Mouse (Mus musculus) MEL (cell line): ENCODE measurements at regions not wholly inside any gene's neighbourhood (a gene's known extent, or its start where the extent isn't known, plus 50 kb on each side); places are given as distances from the start of the nearest gene placed in this dataset.

Experiments
- CHD2 ChIP-seq: IDR thresholded peaks from 2 replicates; pipeline ENCODE4 v1.6.1; 2011; ENCODE audit warnings: low read length, improper control_type of control experiment
- CTCF ChIP-seq, 3 experiments: IDR thresholded peaks in 2 of 3; conservative IDR thresholded peaks in 1 of 3; 2 replicates each; pipeline ENCODE4 v1.5.1; 2011 to 2012; ENCODE audit warnings: low read length in 3 of 3, low read depth in 2 of 3, mild to moderate bottlenecking in 2 of 3, improper control_type of control experiment in 1 of 3, inconsistent platforms in 1 of 3, mixed read lengths in 1 of 3, moderate library complexity in 1 of 3; ENCODE audit not compliant: control insufficient read depth in 1 of 3, insufficient read depth in 1 of 3, poor library complexity in 1 of 3, severe bottlenecking in 1 of 3
- E2F4 ChIP-seq: IDR thresholded peaks from 2 replicates; pipeline ENCODE4 v1.6.1; 2011; ENCODE audit warnings: low read depth, low read length, improper control_type of control experiment, borderline replicate concordance
- EP300 ChIP-seq, 2 experiments: IDR thresholded peaks; 2 replicates each; pipeline ENCODE4 v1.6.1; 2011; ENCODE audit warnings: improper control_type of control experiment in 2 of 2, low read length in 2 of 2, low read depth in 1 of 2, mild to moderate bottlenecking in 1 of 2
- MXI1 ChIP-seq: IDR thresholded peaks from 2 replicates; pipeline ENCODE4 v1.6.1; 2011; ENCODE audit warnings: mild to moderate bottlenecking, low read depth, low read length, improper control_type of control experiment
- NRF1 ChIP-seq: IDR thresholded peaks from 2 replicates; pipeline ENCODE4 v1.6.1; 2014; ENCODE audit warnings: low read depth, mild to moderate bottlenecking, inconsistent platforms, low read length, improper control_type of control experiment, moderate library complexity; ENCODE audit not compliant: poor library complexity, insufficient read depth, severe bottlenecking
- POLR2A ChIP-seq, 2 experiments: IDR thresholded peaks; 2 replicates each; pipeline ENCODE4 v1.6.1; 2011 to 2012; ENCODE audit warnings: low read length in 2 of 2, mild to moderate bottlenecking in 2 of 2, control low read depth in 1 of 2, improper control_type of control experiment in 1 of 2, low read depth in 1 of 2, moderate library complexity in 1 of 2; ENCODE audit not compliant: control insufficient read depth in 1 of 2, insufficient read depth in 1 of 2, poor library complexity in 1 of 2
- SMC3 ChIP-seq: IDR thresholded peaks from 2 replicates; pipeline ENCODE4 v1.6.1; 2011; ENCODE audit warnings: low read depth, low read length, improper control_type of control experiment
- TAL1 ChIP-seq: IDR thresholded peaks from 2 replicates; pipeline ENCODE4 v1.6.1; 2012; ENCODE audit warnings: mild to moderate bottlenecking, inconsistent platforms, low read length, moderate library complexity, mixed read lengths
- TCF12 ChIP-seq: IDR thresholded peaks from 2 replicates; pipeline ENCODE4 v1.6.1; 2014; ENCODE audit warnings: low read depth, mild to moderate bottlenecking, inconsistent platforms, low read length, improper control_type of control experiment, moderate library complexity
- UBTF ChIP-seq: IDR thresholded peaks from 2 replicates; pipeline ENCODE4 v1.6.1; 2012; ENCODE audit warnings: low read depth, mild to moderate bottlenecking, inconsistent platforms, low read length, improper control_type of control experiment, moderate library complexity, borderline replicate concordance; ENCODE audit not compliant: insufficient read depth

GRCm38 (mm10) chr14:102731746-102732145 is 250.7 kb downstream of the Kctd12 start:
- no peak for TF ChIP-seq POLR2A (IDR thresholded peaks at IDR 0.05; ENCODE audit: control insufficient read depth in 1 of 2, insufficient read depth in 1 of 2, low read depth in 1 of 2, low read length in 2 of 2, poor library complexity in 1 of 2)
- TF ChIP-seq EP300 (IDR thresholded peaks at IDR 0.05; ENCODE audit: low read depth in 1 of 2, low read length in 2 of 2) = no peak
- no peak for TF ChIP-seq CTCF (IDR thresholded peaks at IDR 0.05 in 2 of 3, conservative IDR thresholded peaks at IDR 0.05 in 1 of 3; ENCODE audit: control insufficient read depth in 1 of 3, insufficient read depth in 1 of 3, low read depth in 2 of 3, low read length in 3 of 3, poor library complexity in 1 of 3, severe bottlenecking in 1 of 3)
- TF ChIP-seq NRF1 = no peak
- no peak for TF ChIP-seq SMC3
- no peak for TF ChIP-seq TCF12
- no peak for TF ChIP-seq UBTF
- TF ChIP-seq CHD2 = no peak
- no peak for TF ChIP-seq E2F4
- no peak for TF ChIP-seq MXI1
- no peak for TF ChIP-seq TAL1
